Mouse (Mus musculus): ENCODE measurements around the gene Spen.

DNA sequence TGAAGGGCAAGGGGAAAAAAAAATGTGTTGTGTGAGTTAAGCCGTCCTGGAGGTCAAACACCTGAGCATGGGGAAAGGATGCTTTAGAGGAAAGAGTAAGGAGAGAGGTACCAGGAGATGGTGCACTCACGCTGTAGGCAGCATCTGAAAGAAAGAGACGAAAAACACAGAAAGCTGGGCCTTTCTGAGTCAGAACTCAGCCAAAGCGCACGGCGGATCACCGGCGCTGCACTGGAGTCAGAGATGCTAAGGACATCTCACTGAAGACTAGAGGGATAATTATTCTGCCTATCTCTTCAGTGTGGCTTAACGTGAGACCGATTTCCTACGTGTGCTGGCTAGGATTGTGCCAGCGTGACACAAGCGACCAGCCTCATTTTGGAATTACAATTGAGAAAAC is 110.5 kb downstream of the Spen start:
- no peak for TF ChIP-seq CTCF (IDR thresholded peaks at IDR 0.05; ENCODE audit: extremely low read depth, insufficient read depth, low read length)
- no peak for TF ChIP-seq POLR2A (IDR thresholded peaks at IDR 0.05; ENCODE audit: extremely low read depth, insufficient read depth, low read length)
